Mouse (Mus musculus): ENCODE data around the gene Cox8a. TPM values are rescaled to one million over a fixed set of nuclear protein-coding genes. Genes with fewer than 3 reads are reported as not detected.

Gene Cox8a
- polyA plus RNA-seq, 1 experiment from 2014 or later = 1,073 TPM

- H3K27ac ChIP-seq (replicated peaks; ENCODE audit: low read depth, low read length) = no peak overlapping the region
- H3K4me2 ChIP-seq (ENCODE audit: low read depth, low read length) = no peak overlapping the region
- no peak overlapping the region for H3K9ac ChIP-seq (ENCODE audit: low read depth, low read length)
- WGBS = 85% methylated on average over 9 of the region's 9 CpGs
- peaks cover 7% of the 10 kb centered on the region; the same call in 1 of the 2 replicates for H3K4me1 ChIP-seq (ENCODE audit: control insufficient read depth, insufficient read depth, low read length)
- H3K27me3 ChIP-seq (replicated peaks; ENCODE audit: control insufficient read depth, insufficient read depth, low read length) = no peaks in the 10 kb centered on the region
- no peak overlapping the region for H3K4me3 ChIP-seq (ENCODE audit: low read depth, low read length)
- ATAC-seq (ENCODE audit: low read depth) (peak; percentile 21; the same call in 1 of the 2 replicates), DNase-seq (ENCODE audit: low spot score) (no peak)
- no peaks in the 10 kb centered on the region for H3K9me3 ChIP-seq (ENCODE audit: control insufficient read depth, low read length)
- peaks cover 49% of the 10 kb centered on the region for H3K36me3 ChIP-seq (ENCODE audit: control insufficient read depth, insufficient read depth, low read length)
Measured at GRCm38 (mm10) chr19:7197445-7197844, 20.0 kb downstream of the Cox8a start.

- Histone ChIP-seq H3K4me3 (ENCODE audit: low read depth, low read length) (no peak overlapping the region), H3K9me3 (ENCODE audit: control insufficient read depth, low read length) (no peaks in the 10 kb centered on the region), H3K4me2 (ENCODE audit: low read depth, low read length) (no peak overlapping the region), H3K4me1 (ENCODE audit: control insufficient read depth, insufficient read depth, low read length) (peaks cover 7% of the 10 kb centered on the region; the same call in 1 of the 2 replicates), H3K9ac (ENCODE audit: low read depth, low read length) (no peak overlapping the region), H3K27me3 (replicated peaks; ENCODE audit: control insufficient read depth, insufficient read depth, low read length) (no peaks in the 10 kb centered on the region), H3K36me3 (ENCODE audit: control insufficient read depth, insufficient read depth, low read length) (peaks cover 46% of the 10 kb centered on the region), H3K27ac (replicated peaks; ENCODE audit: low read depth, low read length) (no peak overlapping the region)
- WGBS = 12% methylated on average over 16 of the region's 17 CpGs
- ATAC-seq (ENCODE audit: low read depth) = peak; percentile 19; the same call in 1 of the 2 replicates
- DNase-seq (ENCODE audit: low spot score) = peak; percentile 40
Measured at GRCm38 (mm10) chr19:7196741-7197270, 20.6 kb downstream of the Cox8a start.

DNA sequence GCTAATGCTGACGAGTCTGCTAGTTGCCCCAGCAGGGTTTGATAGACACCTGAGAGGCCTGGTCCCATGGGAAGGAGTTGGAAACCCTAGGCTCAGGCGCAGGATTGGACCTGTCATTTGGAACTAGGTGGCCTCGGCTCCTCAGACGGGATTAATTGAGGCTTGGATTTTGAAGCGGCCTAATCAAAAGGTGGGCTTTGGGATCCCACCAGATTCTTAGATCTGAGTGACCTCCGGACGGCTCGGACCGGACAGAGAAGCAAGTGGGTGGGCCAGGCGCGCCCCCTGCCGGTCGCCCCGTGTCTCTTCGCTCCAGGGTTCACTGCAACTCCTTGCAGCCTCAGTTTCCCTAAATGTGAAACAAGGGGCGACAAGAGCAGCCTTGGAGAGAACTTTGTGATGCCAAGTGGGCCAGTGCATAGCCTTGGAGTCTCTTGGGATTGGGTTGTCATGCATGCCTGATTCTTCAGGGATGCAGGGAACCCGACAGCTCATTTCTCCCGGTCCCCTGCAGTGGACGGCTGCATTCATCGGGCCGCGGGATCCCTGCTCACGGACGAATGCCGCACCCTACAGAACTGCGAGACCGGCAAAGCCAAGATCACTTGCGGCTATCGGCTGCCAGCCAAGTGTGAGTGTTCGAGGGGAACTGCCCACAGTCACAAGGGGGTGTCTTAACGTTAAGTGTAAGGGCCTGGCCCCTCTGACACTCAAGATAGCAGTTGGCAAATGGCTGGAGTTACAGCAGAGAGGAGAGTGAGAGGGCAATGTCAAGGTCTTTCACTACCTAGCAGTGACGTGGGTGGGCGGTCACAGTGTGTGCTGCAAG lies 21.3 kb downstream of the Cox8a start:
- no peak overlapping the region for H3K27ac ChIP-seq (replicated peaks; ENCODE audit: low read depth, low read length)
- H3K4me3 ChIP-seq (ENCODE audit: low read depth, low read length) = no peak overlapping the region
- DNase-seq (ENCODE audit: low spot score) = peak; percentile 68
- 13% methylated on average over 31 of the region's 33 CpGs for WGBS
- H3K9ac ChIP-seq (ENCODE audit: low read depth, low read length) = no peak overlapping the region
- no peak overlapping the region for H3K4me2 ChIP-seq (ENCODE audit: low read depth, low read length)
- H3K27me3 ChIP-seq (replicated peaks; ENCODE audit: control insufficient read depth, insufficient read depth, low read length) = no peaks in the 10 kb centered on the region
- peaks cover 39% of the 10 kb centered on the region for H3K36me3 ChIP-seq (ENCODE audit: control insufficient read depth, insufficient read depth, low read length)
- ATAC-seq (ENCODE audit: low read depth) = peak; percentile 38
- H3K4me1 ChIP-seq (ENCODE audit: control insufficient read depth, insufficient read depth, low read length) = peaks cover 7% of the 10 kb centered on the region; the same call in 1 of the 2 replicates
- H3K9me3 ChIP-seq (ENCODE audit: control insufficient read depth, low read length) = no peaks in the 10 kb centered on the region

- DNase-seq (ENCODE audit: low spot score) = no peak
- H3K36me3 ChIP-seq (ENCODE audit: control insufficient read depth, insufficient read depth, low read length) = peaks cover 3% of the 10 kb centered on the region; the same call in 1 of the 2 replicates
- no peak for ATAC-seq (ENCODE audit: low read depth)
- H3K4me2 ChIP-seq (ENCODE audit: low read depth, low read length) = no peak overlapping the region
- peaks cover 7% of the 10 kb centered on the region; the same call in 1 of the 2 replicates for H3K4me1 ChIP-seq (ENCODE audit: control insufficient read depth, insufficient read depth, low read length)
- H3K27ac ChIP-seq (replicated peaks; ENCODE audit: low read depth, low read length) = no peak overlapping the region
- H3K4me3 ChIP-seq (ENCODE audit: low read depth, low read length) = no peak overlapping the region
- H3K27me3 ChIP-seq (replicated peaks; ENCODE audit: control insufficient read depth, insufficient read depth, low read length) = no peaks in the 10 kb centered on the region
- H3K9me3 ChIP-seq (ENCODE audit: control insufficient read depth, low read length) = no peaks in the 10 kb centered on the region
- H3K9ac ChIP-seq (ENCODE audit: low read depth, low read length) = no peak overlapping the region
- WGBS = 61% methylated on average over 2 of the region's 2 CpGs
Measured at GRCm38 (mm10) chr19:7192561-7192967, 24.9 kb downstream of the Cox8a start.

- no peaks in the 10 kb centered on the region for H3K36me3 ChIP-seq (ENCODE audit: control insufficient read depth, insufficient read depth, low read length)
- ATAC-seq (ENCODE audit: low read depth) = no peak
- 47% methylated on average over 6 of the region's 6 CpGs for WGBS
Measured at GRCm38 (mm10) chr19:7191639-7192038, 25.8 kb downstream of the Cox8a start.

GRCm38 (mm10) chr19:7190986-7191385 lies 26.4 kb downstream of the Cox8a start:
- Histone ChIP-seq H3K9ac (ENCODE audit: low read depth, low read length) (no peak overlapping the region), H3K27ac (replicated peaks; ENCODE audit: low read depth, low read length) (no peak overlapping the region)
- whole genome bisulfite sequencing = 52% methylated on average over 5 of the region's 5 CpGs

More at GRCm38 (mm10) chr19:7191639-7192038, 25.8 kb downstream of the Cox8a start:
- DNase-seq (ENCODE audit: low spot score) = no peak
- peaks cover 3% of the 10 kb centered on the region; the same call in 1 of the 2 replicates for H3K4me1 ChIP-seq (ENCODE audit: control insufficient read depth, insufficient read depth, low read length)
- H3K27ac ChIP-seq (replicated peaks; ENCODE audit: low read depth, low read length) = no peak overlapping the region
- no peaks in the 10 kb centered on the region for H3K27me3 ChIP-seq (replicated peaks; ENCODE audit: control insufficient read depth, insufficient read depth, low read length)
- H3K4me3 ChIP-seq (ENCODE audit: low read depth, low read length) = no peak overlapping the region
- no peak overlapping the region for H3K4me2 ChIP-seq (ENCODE audit: low read depth, low read length)
- no peaks in the 10 kb centered on the region for H3K9me3 ChIP-seq (ENCODE audit: control insufficient read depth, low read length)
- no peak overlapping the region for H3K9ac ChIP-seq (ENCODE audit: low read depth, low read length)

GRCm38 (mm10) chr19:7189026-7189425 lies 28.4 kb downstream of the Cox8a start:
- Histone ChIP-seq H3K27me3 (replicated peaks; ENCODE audit: control insufficient read depth, insufficient read depth, low read length) (no peaks in the 10 kb centered on the region), H3K4me2 (ENCODE audit: low read depth, low read length) (no peak overlapping the region), H3K9ac (ENCODE audit: low read depth, low read length) (no peak overlapping the region), H3K4me1 (ENCODE audit: control insufficient read depth, insufficient read depth, low read length) (peaks cover 3% of the 10 kb centered on the region; the same call in 1 of the 2 replicates), H3K27ac (replicated peaks; ENCODE audit: low read depth, low read length) (no peak overlapping the region), H3K36me3 (ENCODE audit: control insufficient read depth, insufficient read depth, low read length) (no peaks in the 10 kb centered on the region), H3K4me3 (ENCODE audit: low read depth, low read length) (no peak overlapping the region), H3K9me3 (ENCODE audit: control insufficient read depth, low read length) (no peaks in the 10 kb centered on the region)
- 79% methylated on average over 4 of the region's 4 CpGs for WGBS
- DNase-seq (ENCODE audit: low spot score) = no peak
- no peak for ATAC-seq (ENCODE audit: low read depth)

More at GRCm38 (mm10) chr19:7190986-7191385, 26.4 kb downstream of the Cox8a start:
- DNase-seq (ENCODE audit: low spot score) (no peak), ATAC-seq (ENCODE audit: low read depth) (no peak)
- Histone ChIP-seq H3K4me2 (ENCODE audit: low read depth, low read length) (no peak overlapping the region), H3K4me1 (ENCODE audit: control insufficient read depth, insufficient read depth, low read length) (peaks cover under 1% of the 10 kb centered on the region; the same call in 1 of the 2 replicates), H3K4me3 (ENCODE audit: low read depth, low read length) (no peak overlapping the region), H3K9me3 (ENCODE audit: control insufficient read depth, low read length) (no peaks in the 10 kb centered on the region), H3K27me3 (replicated peaks; ENCODE audit: control insufficient read depth, insufficient read depth, low read length) (no peaks in the 10 kb centered on the region), H3K36me3 (ENCODE audit: control insufficient read depth, insufficient read depth, low read length) (no peaks in the 10 kb centered on the region)

DNA sequence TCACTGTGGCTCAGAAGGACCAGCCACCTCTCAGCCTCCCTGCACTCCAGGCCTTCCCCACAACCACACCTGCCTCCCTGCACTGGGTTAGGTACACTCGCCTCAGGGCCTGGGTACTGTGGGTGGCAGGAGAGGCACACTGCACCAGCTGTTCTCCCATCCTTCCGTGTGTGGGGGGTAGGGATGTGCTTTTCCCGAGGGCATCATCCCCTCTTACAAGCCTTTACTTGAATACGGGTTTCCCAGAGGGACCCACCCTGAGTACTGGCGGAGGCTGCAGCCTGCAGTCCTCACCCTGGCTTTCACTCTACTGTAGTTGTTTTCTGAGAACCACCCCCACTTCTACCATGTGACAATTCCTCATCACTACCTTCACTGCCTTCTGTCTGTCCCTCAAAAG lies 30.3 kb downstream of the Cox8a start:
- H3K4me1 ChIP-seq (ENCODE audit: control insufficient read depth, insufficient read depth, low read length) = peaks cover 14% of the 10 kb centered on the region
- WGBS = 40% methylated on average over 5 of the region's 5 CpGs
- no peaks in the 10 kb centered on the region for H3K36me3 ChIP-seq (ENCODE audit: control insufficient read depth, insufficient read depth, low read length)
- no peaks in the 10 kb centered on the region for H3K27me3 ChIP-seq (replicated peaks; ENCODE audit: control insufficient read depth, insufficient read depth, low read length)
- peak; percentile 51 for DNase-seq (ENCODE audit: low spot score)
- no peaks in the 10 kb centered on the region for H3K9me3 ChIP-seq (ENCODE audit: control insufficient read depth, low read length)
- H3K27ac ChIP-seq (replicated peaks; ENCODE audit: low read depth, low read length) = no peak overlapping the region
- H3K4me3 ChIP-seq (ENCODE audit: low read depth, low read length) = no peak overlapping the region
- H3K9ac ChIP-seq (ENCODE audit: low read depth, low read length) = no peak overlapping the region
- no peak overlapping the region for H3K4me2 ChIP-seq (ENCODE audit: low read depth, low read length)
- no peak for ATAC-seq (ENCODE audit: low read depth)
